In the genomic region with DNA sequence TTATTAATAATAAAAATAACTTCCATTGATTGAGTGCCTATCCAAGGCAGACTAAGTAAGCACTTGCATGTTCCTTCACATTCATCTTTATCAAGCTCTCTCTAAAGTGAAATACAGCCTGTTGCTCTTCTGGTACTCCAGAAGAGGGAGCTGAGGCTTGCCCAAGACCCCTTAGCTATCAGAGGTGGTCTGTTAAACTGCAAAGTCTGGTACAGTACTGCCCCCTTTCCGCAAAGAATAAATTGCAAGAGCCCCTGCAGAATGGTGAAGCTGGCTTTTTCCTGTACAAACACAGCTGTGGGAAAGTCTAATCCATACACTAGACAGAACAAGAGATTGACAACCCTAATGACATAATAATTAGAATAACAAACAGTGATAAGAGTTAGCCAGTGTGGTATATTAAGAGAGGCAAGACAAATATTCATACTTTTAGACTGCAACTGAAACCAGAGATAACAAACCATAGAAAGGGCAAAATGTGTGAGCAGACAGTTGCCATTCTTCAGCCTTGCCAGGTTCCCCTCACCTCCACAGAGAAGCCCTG, we compare ENCODE assay signal across 9 mouse cellular contexts.
DNase-seq lines count a peak whose midpoint lies in the region; ATAC-seq and TF ChIP-seq lines count a peak whose summit lies in the region.
"Had no signal": no experiment of that assay in that cellular context is flagged by ENCODE, and none has a peak within 500 bp of the region (broad histone marks: within the 10 kb centered on the region; RNA-seq: fewer than 3 reads in every experiment).

No protein-coding gene starts in this region.

- no peaks in the 10 kb centered on the region for H3K36me3 ChIP-seq in kidney, embryonic 16.5 days (ENCODE audit: insufficient read depth, low read length)
- no peaks in the 10 kb centered on the region for H3K36me3 ChIP-seq in hindbrain, postnatal 0 days (ENCODE audit: insufficient read depth, low read length)

- no peak overlapping the region for H3K9ac ChIP-seq in kidney, embryonic 16.5 days (replicated peaks; ENCODE audit: low read length)
- no peak overlapping the region for H3K9ac ChIP-seq in hindbrain, postnatal 0 days (replicated peaks; ENCODE audit: low read length)
- H3K9ac ChIP-seq: liver, embryonic 14.5 days had no signal

- H3K9me3 ChIP-seq in kidney, embryonic 16.5 days (ENCODE audit: low read length), result no peaks in the 10 kb centered on the region
- H3K9me3 ChIP-seq in hindbrain, postnatal 0 days (ENCODE audit: low read length), result no peaks in the 10 kb centered on the region

- H3K4me2 ChIP-seq in kidney, embryonic 16.5 days (replicated peaks; ENCODE audit: low read depth, low read length), result no peak overlapping the region
- H3K4me2 ChIP-seq in hindbrain, postnatal 0 days (ENCODE audit: low read depth, low read length), result no peak overlapping the region

- DNase-seq in kidney, adult 8-10 months, result no peak
- peak; percentile 33 for DNase-seq in thymus, postnatal 4 days
- DNase-seq in thymus, postnatal 25 days, result no peak
- peak; percentile 86 for DNase-seq in hindbrain, postnatal 0 days (ENCODE audit: low spot score)
- DNase-seq in gastrocnemius, postnatal 36 days, result no peak
- DNase-seq in cerebellum, postnatal 36 days, result no peak

- TF ChIP-seq CTCF in hindbrain, postnatal 0 days (IDR thresholded peaks at IDR 0.05; ENCODE audit: low read depth), result peak; percentile 85

- H3K27me3 ChIP-seq in kidney, embryonic 16.5 days (ENCODE audit: insufficient read depth, low read length), result no peaks in the 10 kb centered on the region
- no peaks in the 10 kb centered on the region for H3K27me3 ChIP-seq in hindbrain, postnatal 0 days (ENCODE audit: insufficient read depth, low read length)

- intact Hi-C loops in gastrocnemius, postnatal 36 days (cut with DNase I), result no loop called here

- 19% methylated on average over 1 of the region's 1 CpGs for whole genome bisulfite sequencing in kidney, embryonic 16.5 days
- WGBS in hindbrain, postnatal 0 days, result 9% methylated on average over 1 of the region's 1 CpGs

- ATAC-seq in kidney, embryonic 16.5 days (ENCODE audit: low FRiP score, low TSS enrichment), result peak; percentile 51; the same call in 1 of the 2 replicates
- ATAC-seq in hindbrain, postnatal 0 days, result peak; percentile 77
- no peak for ATAC-seq in megakaryocyte, adult 5-6 weeks (ENCODE audit: poor library complexity, severe bottlenecking)

- H3K4me1 ChIP-seq in kidney, embryonic 16.5 days (ENCODE audit: insufficient read depth, low read length), result peaks cover 10% of the 10 kb centered on the region; the same call in 1 of the 2 replicates
- H3K4me1 ChIP-seq in hindbrain, postnatal 0 days (ENCODE audit: insufficient read depth, low read length), result 0 out of 2 replicates have a peak, but pooled peaks cover 4% of the 10 kb centered on the region

- no peak overlapping the region for H3K27ac ChIP-seq in kidney, embryonic 16.5 days (ENCODE audit: low read length)
- H3K27ac ChIP-seq in hindbrain, postnatal 0 days, result no peak overlapping the region
- H3K27ac ChIP-seq: liver, embryonic 14.5 days had no signal

- H3K4me3 ChIP-seq in kidney, embryonic 16.5 days (ENCODE audit: low read length), result no peak overlapping the region
- H3K4me3 ChIP-seq in hindbrain, postnatal 0 days (ENCODE audit: low read length), result no peak overlapping the region

Comparison
In these comparisons a context has a peak if more than half of its experiments do, and no peak if none do; other contexts are left out.
1. DNase-seq: peak in thymus, postnatal 4 days (single experiment) and hindbrain, postnatal 0 days (single experiment); none in kidney, adult 8-10 months (0 of 2), thymus, postnatal 25 days (single experiment), gastrocnemius, postnatal 36 days (0 of 2) and cerebellum, postnatal 36 days (0 of 2).